13 mouse cellular contexts compared by ENCODE assay signal in the genomic region with DNA sequence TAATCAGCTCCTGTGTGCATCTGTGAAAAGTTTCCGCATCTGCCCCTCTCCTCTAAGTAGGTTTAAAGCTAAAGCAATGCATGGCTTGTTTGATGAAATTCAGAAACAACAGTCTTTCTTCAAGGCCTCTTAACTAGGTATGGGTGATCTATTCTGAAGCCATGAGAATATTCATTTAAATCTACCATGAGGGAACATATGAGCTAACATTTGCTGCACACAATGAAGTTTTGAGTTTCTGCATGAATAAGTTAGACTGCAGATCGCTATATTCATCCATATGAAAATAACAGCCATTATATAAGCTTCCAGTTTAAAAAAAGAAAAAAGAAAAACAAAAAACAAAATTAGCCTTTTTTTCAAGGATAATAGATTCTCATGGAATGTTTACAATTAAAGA.
"Had no signal": no experiment of that assay in that cellular context is flagged by ENCODE, and none has a peak within 500 bp of the region (broad histone marks: within the 10 kb centered on the region; RNA-seq: fewer than 3 reads in every experiment).

No protein-coding gene starts in this region.

- H3K36me3 ChIP-seq: midbrain, embryonic 13.5 days; midbrain, embryonic 15.5 days; neural tube, embryonic 12.5 days; stomach, embryonic 15.5 days had no signal

- ATAC-seq: midbrain, embryonic 13.5 days; midbrain, embryonic 15.5 days had no signal

- H3K4me1 ChIP-seq: neural tube, embryonic 12.5 days; stomach, embryonic 15.5 days had no signal

- H3K9me3 ChIP-seq: midbrain, embryonic 13.5 days; midbrain, embryonic 15.5 days; neural tube, embryonic 12.5 days; stomach, embryonic 15.5 days had no signal

- H3K27me3 ChIP-seq: midbrain, embryonic 13.5 days; midbrain, embryonic 15.5 days; neural tube, embryonic 12.5 days; stomach, embryonic 15.5 days had no signal

- H3K27ac ChIP-seq: midbrain, embryonic 13.5 days; midbrain, embryonic 15.5 days; neural tube, embryonic 12.5 days; stomach, embryonic 15.5 days; stomach, postnatal 0 days had no signal

- H3K4me3 ChIP-seq: midbrain, embryonic 13.5 days; midbrain, embryonic 15.5 days; neural tube, embryonic 12.5 days; stomach, embryonic 15.5 days had no signal

- DNase-seq: lung, adult 18-20 months; lung, embryonic 14.5 days; lung, postnatal 10 days; lung, postnatal 4 days; right cerebral cortex, postnatal 14 days; thymus, adult 2 months; thymus, postnatal 25 days; thymus, postnatal 4 days had no signal
